Mouse (Mus musculus) liver, embryonic 14.5 days (tissue): ENCODE measurements around the gene Gpr137c. TPM values are rescaled to one million over a fixed set of nuclear protein-coding genes. Genes with fewer than 3 reads are reported as not detected.
A peak's percentile ranks its signal among the peaks of the same experiment; 100 is the strongest.

Source experiments
- ATAC-seq: fragments of 200-750 bp; cut with Nextera tagmentation; 2 replicates; pipeline ENCODE4 v1.8.0; 2017; ENCODE audit warnings: moderate number of reproducible peaks, mild to moderate bottlenecking, moderate library complexity; ENCODE audit not compliant: insufficient read depth
- DNase-seq, 3 experiments: peaks; one replicate each; pipeline ENCODE4 v3.0.0-alpha.2; 2012 to 2013; ENCODE audit warnings: low read depth in 3 of 3, low spot score in 3 of 3
- H3K27ac ChIP-seq: fragments of 300-500 bp; sonication (generic); 2 replicates; pipeline ENCODE4 v1.5.1; 2014; ENCODE audit warnings: moderate library complexity, mild to moderate bottlenecking, control low read depth, inconsistent platforms
- H3K27me3 ChIP-seq: fragments of 300-500 bp; sonication (generic); 2 replicates; pipeline ENCODE4 v1.6.1; 2014; ENCODE audit warnings: mild to moderate bottlenecking, low read length, moderate library complexity; ENCODE audit not compliant: control insufficient read depth, insufficient read depth
- H3K36me3 ChIP-seq: fragments of 300-500 bp; sonication (generic); replicated peaks from 2 replicates; pipeline ENCODE4 v1.6.1; 2014; ENCODE audit warnings: low read depth; ENCODE audit not compliant: control insufficient read depth, insufficient read depth
- H3K4me1 ChIP-seq, 2 experiments: fragments of 200-500 bp in 1 of 2; fragments of 300-500 bp in 1 of 2; sonication (generic) in 1 of 2; replicated peaks; 2 replicates each; pipeline ENCODE4 v1.6.1; 2012 to 2014; ENCODE audit warnings: antibody characterized with exemption in 1 of 2, inconsistent platforms in 1 of 2, low read length in 1 of 2; ENCODE audit not compliant: control insufficient read depth in 2 of 2, insufficient read depth in 2 of 2
- H3K4me2 ChIP-seq: fragments of 300-500 bp; sonication (generic); 2 replicates; pipeline ENCODE4 v1.6.1; 2014; ENCODE audit warnings: low read depth, mild to moderate bottlenecking, control low read depth, moderate library complexity
- H3K4me3 ChIP-seq, 2 experiments: fragments of 200-500 bp in 1 of 2; fragments of 300-500 bp in 1 of 2; sonication (generic) in 1 of 2; 2 replicates each; pipeline ENCODE4 v1.5.1; 2012 to 2014; ENCODE audit warnings: low read depth in 2 of 2, low read length in 2 of 2, mild to moderate bottlenecking in 2 of 2, control low read depth in 1 of 2, inconsistent platforms in 1 of 2, moderate library complexity in 1 of 2; ENCODE audit not compliant: insufficient read depth in 1 of 2
- H3K9ac ChIP-seq: fragments of 300-500 bp; sonication (generic); replicated peaks from 2 replicates; pipeline ENCODE4 v1.6.1; 2014; ENCODE audit warnings: mild to moderate bottlenecking, control low read depth, moderate library complexity
- H3K9me3 ChIP-seq: fragments of 300-500 bp; sonication (generic); 2 replicates; pipeline ENCODE4 v1.6.1; 2016; ENCODE audit warnings: low read length, mixed read lengths; ENCODE audit not compliant: control insufficient read depth
- CTCF ChIP-seq: IDR thresholded peaks from 2 replicates; pipeline ENCODE4 v1.5.1; 2016; ENCODE audit warnings: antibody characterized with exemption, low read depth, control low read depth
- EP300 ChIP-seq: IDR thresholded peaks from 2 replicates; pipeline ENCODE4 v1.6.1; 2016; ENCODE audit warnings: antibody characterized with exemption, low read depth
- WGBS: fragments of 180-500 bp; shearing (Covaris S2); extraction: QIAGEN DNeasy Blood & Tissue Kit; methylation state at CpG from one replicate; pipeline ENCODE4 v1.1.7; 2014; ENCODE audit not compliant: insufficient replicate concordance; 5-methylcytosine and 5-hydroxymethylcytosine counted together
- polyA plus RNA-seq, 2 experiments: library from polyadenylated mRNA; depleted of rRNA in 1 of 2; stranded (reverse) in 1 of 2; unstranded in 1 of 2; fragments of >200 nt; fragmentation: Nextera tagmentation in 1 of 2; extraction: Ambion mirVana in 1 of 2; gene quantifications; 2 replicates each; pipeline versions ENCODE4 v1.2.1 to v1.2.3; 2012 to 2014

The Gpr137c gene
- polyA plus RNA-seq, 2 experiments, result 0.25 to 0.37 TPM

- H3K4me2 ChIP-seq, result no peak overlapping the region
- H3K9me3 ChIP-seq, result no peaks in the 10 kb centered on the region
- H3K4me1 ChIP-seq, result no peaks in the 10 kb centered on the region
- no peak overlapping the region for H3K27ac ChIP-seq
- no peak for DNase-seq
- TF ChIP-seq EP300, result no peak
- peak; percentile 71 for TF ChIP-seq CTCF
- H3K4me3 ChIP-seq, result no peak overlapping the region
- no peaks in the 10 kb centered on the region for H3K27me3 ChIP-seq
- WGBS, result 32% methylated on average over 1 of the region's 1 CpGs
- no peak overlapping the region for H3K9ac ChIP-seq
- ATAC-seq, result no peak
- H3K36me3 ChIP-seq, result no peaks in the 10 kb centered on the region
Observed at GRCm38 (mm10) chr14:45241613-45242012, 22.1 kb downstream of the Gpr137c start.

- H3K4me3 ChIP-seq, result no peak overlapping the region
- no peak overlapping the region for H3K27ac ChIP-seq
- no peaks in the 10 kb centered on the region for H3K27me3 ChIP-seq
- 64% methylated on average over 4 of the region's 4 CpGs for WGBS
- no peaks in the 10 kb centered on the region for H3K36me3 ChIP-seq
- DNase-seq (no peak), ATAC-seq (no peak)
- no peak overlapping the region for H3K4me2 ChIP-seq
- H3K4me1 ChIP-seq, result no peaks in the 10 kb centered on the region
- no peaks in the 10 kb centered on the region for H3K9me3 ChIP-seq
- no peak overlapping the region for H3K9ac ChIP-seq
- TF ChIP-seq EP300 (no peak), CTCF (no peak)
Observed at GRCm38 (mm10) chr14:45251548-45252076, 32.1 kb downstream of the Gpr137c start.

GRCm38 (mm10) chr14:45263831-45264592 is 44.5 kb downstream of the Gpr137c start:
- TF ChIP-seq EP300 (no peak), CTCF (no peak)
- H3K9me3 ChIP-seq, result no peaks in the 10 kb centered on the region
- no peak overlapping the region for H3K4me2 ChIP-seq
- no peaks in the 10 kb centered on the region for H3K4me1 ChIP-seq
- ATAC-seq (no peak), DNase-seq (no peak)
- no peak overlapping the region for H3K9ac ChIP-seq
- no peak overlapping the region for H3K4me3 ChIP-seq
- H3K27ac ChIP-seq, result no peak overlapping the region
- H3K27me3 ChIP-seq, result no peaks in the 10 kb centered on the region
- 64% methylated on average over 3 of the region's 3 CpGs for WGBS
- H3K36me3 ChIP-seq, result no peaks in the 10 kb centered on the region

- no peak overlapping the region for H3K4me3 ChIP-seq
- H3K9me3 ChIP-seq, result no peaks in the 10 kb centered on the region
- no peak for TF ChIP-seq CTCF
- no peak for TF ChIP-seq EP300
- H3K27me3 ChIP-seq, result no peaks in the 10 kb centered on the region
- H3K9ac ChIP-seq, result no peak overlapping the region
- H3K4me1 ChIP-seq, result no peaks in the 10 kb centered on the region
- ATAC-seq (no peak), DNase-seq (no peak)
- H3K4me2 ChIP-seq, result no peak overlapping the region
- 67% methylated on average over 6 of the region's 6 CpGs for WGBS
- H3K36me3 ChIP-seq, result no peaks in the 10 kb centered on the region
- no peak overlapping the region for H3K27ac ChIP-seq
Observed at GRCm38 (mm10) chr14:45275816-45276215, 56.3 kb downstream of the Gpr137c start.

- Histone ChIP-seq H3K4me3 (no peak overlapping the region), H3K27me3 (no peaks in the 10 kb centered on the region), H3K27ac (no peak overlapping the region), H3K36me3 (peaks cover 8% of the 10 kb centered on the region), H3K9me3 (no peaks in the 10 kb centered on the region), H3K4me1 (no peaks in the 10 kb centered on the region), H3K9ac (no peak overlapping the region), H3K4me2 (no peak overlapping the region)
- ATAC-seq (no peak), DNase-seq (no peak)
- TF ChIP-seq CTCF, result no peak
- no peak for TF ChIP-seq EP300
- WGBS, result 71% methylated on average over 3 of the region's 3 CpGs
Observed at GRCm38 (mm10) chr14:45282066-45282465, 62.5 kb downstream of the Gpr137c start.
